Mouse (Mus musculus) liver, postnatal 0 days (tissue): ENCODE results near the gene Pdcd2l.

Source experiments
- CTCF ChIP-seq: sonication (generic); IDR thresholded peaks from 2 replicates; pipeline ENCODE4 v1.5.1; 2016; ENCODE audit warnings: antibody characterized with exemption, low read depth
- EP300 ChIP-seq: IDR thresholded peaks from 2 replicates; pipeline ENCODE4 v1.6.1; 2016; ENCODE audit warnings: antibody characterized with exemption, low read depth, mild to moderate bottlenecking

DNA sequence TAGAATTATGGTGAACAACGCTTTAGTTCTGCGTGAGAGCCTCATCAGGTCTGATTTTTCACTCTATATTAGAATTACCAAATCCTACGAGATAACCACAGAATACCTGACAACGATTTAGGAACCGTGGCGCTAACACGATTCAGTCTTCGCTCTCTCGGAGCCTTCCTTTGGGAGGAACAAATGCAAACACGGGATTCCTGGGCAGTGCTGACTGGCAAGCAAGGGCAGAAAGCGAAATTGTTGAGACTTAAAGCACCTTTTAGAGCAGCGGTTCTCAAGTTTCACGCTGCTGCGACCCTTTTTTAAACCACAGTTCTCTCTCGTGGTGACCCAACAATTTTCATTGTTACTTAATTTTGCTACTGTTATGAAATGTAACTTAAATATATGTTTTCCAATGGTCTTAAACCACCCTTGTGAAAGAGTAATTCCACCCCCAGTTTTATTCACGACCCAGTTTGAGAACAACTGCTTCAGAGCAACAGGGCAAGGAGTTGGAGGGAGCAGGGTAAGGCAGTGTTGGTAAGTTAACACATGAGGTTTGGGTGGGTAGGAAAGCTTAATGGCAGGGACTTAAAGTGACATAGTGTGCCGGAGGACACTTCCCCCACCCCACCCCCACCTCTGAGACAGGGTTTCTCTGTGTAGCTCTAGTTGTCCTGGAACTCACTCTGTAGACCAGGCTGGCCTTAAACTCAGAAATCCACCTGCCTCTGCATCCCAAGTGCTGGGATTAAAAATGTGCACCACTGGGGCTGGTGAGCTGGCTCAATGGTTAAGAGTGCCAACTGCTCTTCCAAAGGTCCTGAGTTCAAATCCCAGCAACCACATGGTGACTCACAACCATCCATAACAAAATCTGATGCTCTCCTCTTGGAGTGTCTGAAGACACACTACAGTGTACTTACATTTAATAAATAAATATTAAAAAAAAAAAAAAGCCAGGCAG is 38.4 kb upstream of the Pdcd2l start:
- TF ChIP-seq CTCF (no peak), EP300 (no peak)
